Mouse (Mus musculus): ENCODE results near the gene Krtap9-5.

- no peak for TF ChIP-seq POLR2A (IDR thresholded peaks at IDR 0.05; ENCODE audit: low read depth, low read length)
- no peak for TF ChIP-seq CTCF (IDR thresholded peaks at IDR 0.05; ENCODE audit: extremely low read depth, insufficient read depth, insufficient read length, insufficient replicate concordance)
Observed at GRCm38 (mm10) chr11:99914451-99914850, 33.8 kb upstream of the Krtap9-5 start, which contains the start of gene Gm11565.

All from spleen, adult 2 months (tissue).